Mouse (Mus musculus) forebrain, postnatal 0 days (tissue): ENCODE results near the gene Cracr2a. TPM values are rescaled to one million over a fixed set of nuclear protein-coding genes. Genes with fewer than 3 reads are reported as not detected.

Source experiments
- ATAC-seq: fragments of 200-750 bp; cut with Nextera tagmentation; 2 replicates; pipeline ENCODE4 v1.8.0; 2017; ENCODE audit warnings: mild to moderate bottlenecking, moderate library complexity
- DNase-seq: peaks from one replicate; pipeline ENCODE4 v3.0.0-alpha.2; 2015
- H3K27ac ChIP-seq: fragments of 300-500 bp; sonication (generic); 2 replicates; pipeline ENCODE4 v1.5.1; 2014; ENCODE audit warnings: low read depth, mild to moderate bottlenecking, antibody characterized with exemption, low read length, moderate library complexity, mixed read lengths
- H3K27me3 ChIP-seq: fragments of 300-500 bp; sonication (generic); 2 replicates; pipeline ENCODE4 v1.6.1; 2014; ENCODE audit warnings: mild to moderate bottlenecking, low read length, mixed read lengths; ENCODE audit not compliant: insufficient read depth
- H3K36me3 ChIP-seq: fragments of 300-500 bp; sonication (generic); 2 replicates; pipeline ENCODE4 v1.6.1; 2014; ENCODE audit warnings: mild to moderate bottlenecking, moderate library complexity; ENCODE audit not compliant: insufficient read depth
- H3K4me1 ChIP-seq: fragments of 300-500 bp; sonication (generic); 2 replicates; pipeline ENCODE4 v1.6.1; 2014; ENCODE audit warnings: antibody characterized with exemption; ENCODE audit not compliant: insufficient read depth
- H3K4me2 ChIP-seq: fragments of 300-500 bp; sonication (generic); 2 replicates; pipeline ENCODE4 v1.6.1; 2014; ENCODE audit warnings: low read depth, mild to moderate bottlenecking, moderate library complexity
- H3K4me3 ChIP-seq: fragments of 300-500 bp; sonication (generic); 2 replicates; pipeline ENCODE4 v1.5.1; 2014; ENCODE audit warnings: low read depth, low read length, mixed read lengths
- H3K9ac ChIP-seq: fragments of 300-500 bp; sonication (generic); 2 replicates; pipeline ENCODE4 v1.6.1; 2014; ENCODE audit warnings: mild to moderate bottlenecking
- H3K9me3 ChIP-seq: fragments of 300-500 bp; sonication (generic); 2 replicates; pipeline ENCODE4 v1.6.1; 2016; ENCODE audit warnings: low read length
- CTCF ChIP-seq: sonication (generic); IDR thresholded peaks from 2 replicates; pipeline ENCODE4 v1.5.1; 2016; ENCODE audit warnings: antibody characterized with exemption, control low read depth, low read depth
- WGBS: fragments of 180-500 bp; shearing (Covaris S2); extraction: QIAGEN DNeasy Blood & Tissue Kit; methylation state at CpG from one replicate; pipeline ENCODE4 v1.1.7; 2014; 5-methylcytosine and 5-hydroxymethylcytosine counted together
- polyA plus RNA-seq: library from polyadenylated mRNA; unstranded; fragments of >200 nt; fragmentation: Nextera tagmentation; extraction: Ambion mirVana; gene quantifications from 2 replicates; pipeline ENCODE4 v1.2.1, GENCODE M21; 2015
- total RNA-seq: library from RNA; depleted of rRNA; stranded (reverse); fragments of >200 nt; gene quantifications from 2 replicates; pipeline ENCODE4 v1.2.3, GENCODE M21; 2014

The Cracr2a gene
- total and polyA plus RNA-seq, 2 experiments from 2014 or later, result 0.28 to 0.57 TPM

DNA sequence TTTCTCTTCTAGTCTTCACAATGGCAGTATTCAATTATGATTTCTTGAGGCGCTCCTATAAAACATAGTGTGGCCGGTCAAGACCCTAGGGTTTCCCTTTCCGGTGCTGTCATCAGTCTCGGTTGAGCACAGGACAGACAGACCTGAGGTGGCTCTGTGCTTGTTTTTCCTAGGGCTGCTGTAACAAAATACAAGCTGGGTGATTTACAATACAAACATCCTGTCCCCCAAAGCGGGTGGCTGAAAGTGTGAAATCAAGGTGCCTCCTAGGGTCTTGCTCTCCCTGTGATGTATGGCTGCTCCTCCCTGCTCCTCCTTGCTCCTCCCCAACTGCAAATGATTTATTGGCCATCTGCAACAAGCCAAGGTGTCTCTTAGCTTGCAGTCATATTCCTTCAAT is 17.7 kb downstream of the Cracr2a start:
- Histone ChIP-seq H3K9me3 (no peaks in the 10 kb centered on the region), H3K27ac (no peak overlapping the region), H3K4me1 (no peaks in the 10 kb centered on the region), H3K9ac (no peak overlapping the region), H3K27me3 (no peaks in the 10 kb centered on the region), H3K36me3 (no peaks in the 10 kb centered on the region), H3K4me2 (no peak overlapping the region), H3K4me3 (no peak overlapping the region)
- no peak for DNase-seq
- TF ChIP-seq CTCF, result no peak
- no peak for ATAC-seq
- 77% methylated on average over 5 of the region's 5 CpGs for WGBS

DNA sequence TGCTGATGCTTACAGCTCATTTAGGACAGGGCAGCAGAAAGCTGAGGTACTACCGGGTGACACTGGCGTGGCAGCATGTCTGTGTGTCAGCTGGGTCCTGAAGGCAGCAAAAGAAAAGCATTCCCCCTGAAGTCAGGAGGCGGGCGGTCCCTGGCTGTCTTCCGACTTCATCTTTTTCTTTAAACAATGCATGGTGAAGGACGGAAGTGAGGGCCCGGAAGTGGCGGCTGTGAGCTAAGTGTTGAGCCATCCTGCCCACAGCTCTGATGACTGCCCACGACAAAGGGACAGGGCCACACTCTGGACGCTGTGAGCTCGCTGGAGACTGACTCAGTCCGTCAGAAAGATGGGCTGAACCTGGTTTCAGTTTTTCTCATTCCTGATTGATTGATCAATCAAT is 20.8 kb downstream of the Cracr2a start:
- no peak overlapping the region for H3K9ac ChIP-seq

DNA sequence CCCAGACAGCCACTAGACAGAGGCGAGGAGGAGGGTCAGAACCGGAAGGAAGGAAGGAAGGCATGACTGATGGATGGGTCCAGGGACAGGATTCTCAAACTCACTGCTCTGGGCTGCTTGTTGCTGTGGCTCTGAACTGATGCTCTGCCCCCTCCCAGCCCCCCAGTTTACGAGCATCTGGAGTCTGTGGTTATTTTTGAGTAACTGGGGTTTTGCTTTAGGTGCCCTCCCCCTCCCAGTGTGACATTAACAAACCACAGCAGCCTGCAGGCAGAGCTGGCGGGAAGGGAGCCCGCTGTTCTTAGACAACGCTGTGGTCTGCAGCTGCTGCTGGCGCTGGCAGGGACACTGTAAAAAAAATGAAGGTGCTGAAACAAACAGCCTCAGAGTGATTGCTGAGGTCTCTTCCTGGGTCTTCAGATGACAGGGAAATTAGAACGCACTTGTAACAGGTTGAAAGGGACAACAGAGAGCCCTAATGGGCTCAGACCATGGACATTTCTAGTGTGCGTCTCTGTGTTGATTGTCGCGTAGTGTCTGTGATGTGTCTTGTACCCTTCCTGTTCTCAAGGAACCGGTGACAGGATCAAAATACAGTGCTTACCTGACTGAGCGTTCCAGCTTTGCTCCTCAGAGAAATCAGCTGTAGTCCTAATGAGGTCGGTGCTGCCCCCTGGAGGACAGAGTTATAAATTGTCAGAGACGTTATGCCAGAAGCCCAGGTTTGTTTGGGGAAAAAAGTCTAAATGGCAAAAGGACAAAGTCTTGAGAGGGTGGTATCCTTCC is 21.4 kb downstream of the Cracr2a start:
- peak overlapping the region; percentile 46 for H3K4me2 ChIP-seq
- 11% methylated on average over 15 of the region's 15 CpGs for WGBS
- no peaks in the 10 kb centered on the region for H3K4me1 ChIP-seq
- H3K27me3 ChIP-seq, result no peaks in the 10 kb centered on the region
- TF ChIP-seq CTCF, result peak; percentile 87
- H3K4me3 ChIP-seq, result peak overlapping the region; percentile 25
- H3K36me3 ChIP-seq, result no peaks in the 10 kb centered on the region
- no peaks in the 10 kb centered on the region for H3K9me3 ChIP-seq
- peak; percentile 91 for DNase-seq
- ATAC-seq, result peak; percentile 83
- H3K9ac ChIP-seq, result 0 out of 2 replicates have a peak overlapping the region, but pooled peaks have one; percentile 25
- H3K27ac ChIP-seq, result 0 out of 2 replicates have a peak overlapping the region, but pooled peaks have one; percentile 2

More for the DNA sequence above, 20.8 kb downstream of the Cracr2a start:
- ATAC-seq (no peak), DNase-seq (no peak)
- Histone ChIP-seq H3K27ac (no peak overlapping the region), H3K27me3 (no peaks in the 10 kb centered on the region), H3K36me3 (no peaks in the 10 kb centered on the region), H3K4me1 (no peaks in the 10 kb centered on the region), H3K4me3 (no peak overlapping the region), H3K4me2 (peak overlapping the region; percentile 46; the same call in 1 of the 2 replicates), H3K9me3 (no peaks in the 10 kb centered on the region)
- 56% methylated on average over 12 of the region's 12 CpGs for WGBS
- no peak for TF ChIP-seq CTCF

GRCm38 (mm10) chr6:127591467-127591866 is 30.3 kb downstream of the Cracr2a start:
- no peaks in the 10 kb centered on the region for H3K27me3 ChIP-seq
- no peak overlapping the region for H3K4me2 ChIP-seq
- H3K9ac ChIP-seq, result no peak overlapping the region
- no peak for TF ChIP-seq CTCF
- H3K4me1 ChIP-seq, result no peaks in the 10 kb centered on the region
- no peak for ATAC-seq
- 76% methylated on average over 3 of the region's 3 CpGs for WGBS
- no peak overlapping the region for H3K27ac ChIP-seq
- H3K36me3 ChIP-seq, result no peaks in the 10 kb centered on the region
- no peak overlapping the region for H3K4me3 ChIP-seq
- no peaks in the 10 kb centered on the region for H3K9me3 ChIP-seq
- DNase-seq, result no peak

DNA sequence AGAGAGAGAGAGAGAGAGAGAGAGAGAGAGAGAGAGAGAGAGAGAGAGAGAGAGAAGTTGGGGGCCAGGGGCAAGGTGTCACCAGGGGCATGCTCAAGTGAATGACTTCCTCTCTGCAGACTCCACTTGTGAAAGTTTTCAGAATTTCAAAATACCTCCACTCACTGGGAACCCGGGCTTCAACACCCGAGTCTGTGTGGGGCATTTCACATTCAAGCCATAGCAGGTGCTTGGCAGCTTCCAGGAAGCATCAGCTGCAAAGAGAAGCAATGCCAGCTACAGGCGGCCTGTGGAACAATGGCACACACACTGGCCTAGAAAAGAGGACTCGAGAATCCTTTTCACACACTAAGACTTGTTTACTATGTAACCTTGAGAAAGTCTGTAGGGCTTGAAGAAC is 32.3 kb downstream of the Cracr2a start:
- 20% methylated on average over 4 of the region's 4 CpGs for WGBS
- DNase-seq (no peak), ATAC-seq (peak; percentile 37; the same call in 1 of the 2 replicates)
- Histone ChIP-seq H3K4me2 (no peak overlapping the region), H3K4me3 (no peak overlapping the region), H3K4me1 (no peaks in the 10 kb centered on the region), H3K9ac (no peak overlapping the region), H3K27ac (no peak overlapping the region), H3K9me3 (no peaks in the 10 kb centered on the region), H3K27me3 (no peaks in the 10 kb centered on the region), H3K36me3 (no peaks in the 10 kb centered on the region)
- TF ChIP-seq CTCF, result no peak

DNA sequence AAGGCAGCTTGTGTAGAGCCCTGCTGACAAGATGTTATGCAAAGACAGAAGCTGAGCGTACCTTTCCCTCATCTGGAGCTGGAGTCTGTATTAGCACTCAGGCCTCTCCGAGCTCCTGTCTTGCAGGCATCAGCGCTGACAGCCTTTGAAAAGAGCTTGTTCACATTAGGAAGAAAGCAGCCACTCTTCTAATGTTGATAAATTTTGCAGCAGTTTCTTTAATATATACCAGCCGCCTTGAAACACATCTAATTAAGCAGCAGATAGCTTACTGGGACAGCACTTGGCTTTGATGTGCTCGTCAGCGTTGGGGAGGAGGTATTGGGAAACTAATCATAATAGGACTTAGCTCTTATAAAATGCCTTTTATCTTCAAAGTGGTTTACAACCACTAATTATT is 38.1 kb downstream of the Cracr2a start:
- Histone ChIP-seq H3K9me3 (no peaks in the 10 kb centered on the region), H3K27ac (no peak overlapping the region), H3K36me3 (no peaks in the 10 kb centered on the region), H3K27me3 (no peaks in the 10 kb centered on the region), H3K4me3 (no peak overlapping the region), H3K4me1 (peaks cover 5% of the 10 kb centered on the region; the same call in 1 of the 2 replicates), H3K4me2 (no peak overlapping the region), H3K9ac (no peak overlapping the region)
- 19% methylated on average over 6 of the region's 6 CpGs for WGBS
- ATAC-seq (peak; percentile 70), DNase-seq (no peak)
- no peak for TF ChIP-seq CTCF
